Mouse (Mus musculus): ENCODE data around the gene Tmem230.
"Not testable (repeated sequence)": the region's sequence is repeated elsewhere in the genome, so short reads cannot be mapped to it uniquely, and the experiment has no call there.

Gene Tmem230

GRCm38 (mm10) chr2:132247539-132248313 is at the start of gene Tmem230:
TSS of gene Tmem230 (minus strand) at chr2:132247807.
- DNase-seq (ENCODE audit: low read depth, low spot score) = peak; percentile 98

DNA sequence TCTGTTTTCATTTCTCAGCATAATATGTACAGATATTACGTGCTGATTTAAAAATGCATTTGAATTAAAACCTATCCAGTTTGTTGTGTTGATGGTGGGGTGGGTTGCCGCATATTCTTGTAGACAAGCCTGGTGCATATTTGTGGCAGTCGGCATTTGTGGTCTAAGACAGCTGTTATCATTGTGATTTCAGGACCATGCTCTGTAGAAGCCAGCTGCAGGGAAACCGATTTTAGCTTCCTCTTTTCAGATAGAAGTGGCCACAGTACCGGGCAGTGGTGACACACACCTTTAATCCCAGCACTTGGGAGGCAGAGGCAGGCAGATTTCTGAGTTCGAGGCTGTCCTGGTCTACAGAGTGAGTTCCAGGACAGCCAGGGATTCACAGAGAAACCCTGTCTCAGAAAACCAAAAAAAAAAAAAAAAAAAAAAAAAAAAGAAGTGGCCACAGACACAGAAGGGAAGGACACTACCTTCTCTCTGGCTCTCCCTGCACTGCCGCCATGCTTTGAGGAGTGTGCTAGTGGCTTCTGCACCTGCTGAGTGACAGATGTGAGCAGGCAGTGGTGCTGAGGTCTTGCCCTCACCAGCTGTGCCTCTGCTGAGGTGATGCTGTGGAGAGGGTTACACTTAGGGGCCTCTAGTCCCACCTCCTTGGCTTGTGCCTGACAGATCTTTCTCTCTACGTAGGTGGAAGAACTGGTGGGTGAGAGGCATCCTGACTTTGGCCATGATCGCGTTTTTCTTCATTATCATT is 46.3 kb upstream of the Tmem230 start:
- no peak for DNase-seq (ENCODE audit: low read depth, low spot score)

DNA sequence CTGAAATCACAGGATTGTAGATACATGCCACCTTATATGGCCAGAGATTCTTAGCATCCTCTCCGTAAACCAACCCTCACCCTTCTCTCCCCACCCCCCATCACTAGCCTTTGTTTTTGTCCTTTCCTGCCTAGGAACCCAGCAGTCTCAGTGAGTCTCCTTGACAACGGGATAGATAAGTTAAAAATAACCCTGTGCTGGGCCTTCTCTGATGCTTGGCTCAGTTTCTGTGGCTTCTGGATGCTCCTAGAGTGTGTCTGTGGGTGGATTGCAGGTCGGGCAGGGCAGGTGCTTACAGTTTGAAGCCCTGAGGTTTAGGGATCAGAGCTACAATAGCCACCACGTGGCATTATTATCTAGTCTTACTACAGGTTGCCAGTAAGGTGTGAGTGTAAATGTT is 44.5 kb upstream of the Tmem230 start:
- peak; percentile 28 for DNase-seq (ENCODE audit: low read depth, low spot score)

DNA sequence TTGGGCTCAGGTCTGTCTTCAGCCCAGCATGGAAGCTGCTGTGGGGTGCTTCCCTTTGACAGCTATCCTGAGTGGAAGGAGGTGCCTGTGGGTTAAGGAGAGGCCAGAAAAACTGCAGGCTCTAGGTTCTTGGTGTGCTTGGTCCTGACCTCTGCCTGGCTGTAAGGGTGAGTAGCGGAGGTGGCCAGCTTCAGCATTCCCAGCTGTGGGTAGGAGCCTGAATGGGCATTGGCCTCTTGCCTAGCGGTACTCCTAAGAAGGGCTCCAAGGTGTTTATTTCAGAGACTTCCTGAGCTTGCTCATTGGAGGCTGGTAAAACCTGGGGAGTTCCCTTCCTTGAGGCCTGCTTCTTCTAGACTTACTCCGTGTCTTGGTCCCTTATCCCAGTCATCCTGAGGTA is 43.7 kb upstream of the Tmem230 start:
- DNase-seq (ENCODE audit: low read depth, low spot score) = no peak

GRCm38 (mm10) chr2:132290808-132291207 is 43.2 kb upstream of the Tmem230 start:
- DNase-seq (ENCODE audit: low read depth, low spot score) = no peak

- DNase-seq (ENCODE audit: low read depth, low spot score) = not testable (repeated sequence)
Measured at GRCm38 (mm10) chr2:132289213-132289612, 41.6 kb upstream of the Tmem230 start.

DNA sequence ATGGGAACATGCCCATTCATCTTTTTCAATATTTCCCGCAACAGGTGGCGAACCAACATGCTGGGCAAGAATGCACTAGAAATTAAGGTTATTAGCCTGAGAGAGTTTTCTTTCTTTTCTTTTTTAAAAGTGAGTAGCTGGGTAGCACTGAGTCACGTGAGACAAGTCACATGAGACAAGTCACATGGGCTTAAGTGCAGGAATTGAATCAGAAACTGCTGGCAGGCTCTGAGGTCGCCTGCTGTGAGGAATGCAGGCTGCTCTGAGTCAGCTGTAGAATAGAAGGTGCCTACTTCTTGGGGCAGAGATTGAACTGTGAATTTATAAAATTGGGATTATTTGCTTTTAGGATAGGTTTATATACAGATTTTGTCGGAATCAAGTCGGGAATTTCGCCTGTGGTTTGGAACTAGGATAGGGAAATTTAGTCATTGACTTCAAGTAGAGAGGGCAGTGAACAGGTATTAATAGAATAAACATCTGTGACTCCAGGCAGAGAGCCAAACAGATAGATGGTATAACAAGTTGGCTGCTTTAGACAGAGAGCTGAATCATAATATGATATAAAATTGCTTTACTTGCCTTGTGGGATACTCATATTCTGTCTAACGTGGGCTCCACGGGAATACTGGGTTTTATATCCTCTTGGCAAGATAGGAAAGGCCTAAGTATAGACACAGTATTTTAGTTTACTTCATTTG is 38.9 kb upstream of the Tmem230 start:
- DNase-seq (ENCODE audit: low read depth, low spot score) = no peak

GRCm38 (mm10) chr2:132285722-132286121 is 38.1 kb upstream of the Tmem230 start:
- DNase-seq (ENCODE audit: low read depth, low spot score) = not testable (repeated sequence)

DNA sequence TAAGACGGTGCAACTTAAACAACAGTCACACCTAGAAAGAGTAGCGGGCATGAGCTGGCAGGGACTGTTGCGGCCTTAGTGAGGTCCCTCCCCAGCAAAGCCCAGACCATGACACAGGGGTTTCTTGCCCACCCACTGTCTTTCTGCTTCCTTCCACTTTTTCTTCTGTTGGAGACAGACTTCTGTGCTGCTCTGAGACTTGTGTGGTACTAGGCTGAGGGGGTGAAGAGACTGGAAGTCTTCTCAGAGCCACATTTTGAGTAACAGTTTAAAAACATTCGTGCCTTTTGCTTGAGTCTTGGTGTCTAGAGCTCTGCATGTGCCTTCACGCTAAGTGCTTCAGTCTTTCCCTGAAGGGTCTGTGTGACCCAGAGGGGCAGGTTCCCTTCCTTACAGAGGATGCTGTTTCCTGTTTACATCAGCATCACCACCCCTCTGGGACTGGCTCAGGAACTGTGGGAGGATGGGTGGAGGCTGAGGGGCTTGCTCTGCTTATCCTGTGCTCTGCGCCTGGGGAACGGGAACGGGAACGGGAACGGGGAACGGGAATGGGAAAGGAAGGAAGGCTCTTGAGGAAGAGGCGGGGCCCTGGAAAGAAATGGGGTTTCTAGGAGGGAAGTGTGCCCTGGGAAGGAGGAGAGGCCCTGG is 37.0 kb upstream of the Tmem230 start:
- DNase-seq (ENCODE audit: low read depth, low spot score) = no peak

DNA sequence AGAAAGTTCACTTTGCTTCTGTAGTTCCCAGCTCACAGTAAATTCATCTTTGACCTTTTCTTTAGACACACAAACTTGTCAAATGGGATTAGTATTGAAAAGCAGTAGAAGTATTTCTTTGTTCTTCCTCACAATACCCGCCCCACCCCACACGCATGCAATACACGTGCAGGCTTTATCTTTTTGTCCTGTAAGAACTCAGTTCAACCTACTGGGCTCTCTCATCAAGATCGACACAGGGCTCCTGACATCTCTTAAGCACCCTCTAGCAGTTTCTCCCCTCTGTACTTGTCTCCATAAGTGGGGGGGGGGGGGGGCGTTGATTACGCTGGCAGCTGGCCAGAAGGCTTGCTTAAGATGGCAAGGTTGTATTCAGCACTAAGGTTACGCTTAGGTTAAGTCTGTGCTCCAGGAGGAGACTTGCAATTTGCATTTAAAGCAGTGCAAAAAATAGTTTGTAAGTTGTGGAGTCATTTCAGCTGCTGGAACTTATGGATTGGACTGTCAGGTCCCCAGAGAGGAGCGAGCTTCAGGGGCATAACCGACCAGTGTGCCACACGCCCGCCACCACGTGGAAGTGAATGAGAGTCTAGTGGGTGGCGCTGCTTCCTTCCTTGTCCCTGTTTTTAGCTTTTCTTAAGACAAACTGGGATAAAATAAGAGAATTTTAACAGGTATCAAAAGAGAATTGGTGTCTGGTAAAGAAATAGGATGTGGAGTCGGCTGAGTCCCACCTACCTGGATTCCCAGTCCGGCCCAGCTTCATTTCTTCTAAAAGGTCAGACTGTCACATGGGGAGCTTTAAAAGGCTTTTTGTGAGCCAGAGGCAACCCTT is 35.8 kb upstream of the Tmem230 start:
- no peak for DNase-seq (ENCODE audit: low read depth, low spot score)

DNA sequence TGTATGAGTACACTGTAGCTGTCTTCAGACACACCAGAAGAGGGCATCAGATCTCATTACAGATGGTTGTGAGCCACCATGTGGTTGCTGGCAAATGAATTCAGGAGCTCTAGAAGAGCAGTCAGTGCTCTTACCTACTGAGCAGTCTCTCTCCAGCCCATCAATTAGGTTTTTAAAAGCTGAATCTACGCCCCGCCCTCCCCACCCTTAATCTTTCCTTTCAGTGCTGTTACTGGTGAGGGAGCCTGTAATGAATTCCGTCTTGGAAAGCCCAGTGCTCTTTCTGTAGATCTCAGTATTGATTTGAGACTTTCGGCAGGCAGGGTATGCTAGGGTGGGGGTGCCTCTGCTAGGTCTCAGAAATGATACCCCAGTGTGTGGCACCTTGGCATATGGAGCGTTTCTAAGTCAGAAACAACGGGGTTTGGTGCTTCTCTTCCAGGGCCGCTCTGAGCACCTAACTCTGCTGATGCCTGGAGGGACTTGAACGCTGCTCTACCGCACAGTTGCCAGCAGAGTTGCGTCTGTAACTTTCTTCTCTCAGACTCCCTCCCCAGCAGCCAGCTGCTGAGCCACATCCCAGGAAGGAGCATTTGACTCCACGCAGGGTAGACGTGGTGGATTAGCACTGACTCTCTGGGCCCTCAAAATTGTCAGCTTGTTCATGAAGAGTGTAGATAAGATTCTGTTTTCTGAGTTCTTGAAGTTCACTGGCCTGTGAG is 35.0 kb upstream of the Tmem230 start:
- DNase-seq (ENCODE audit: low read depth, low spot score) = no peak

- DNase-seq (ENCODE audit: low read depth, low spot score) = peak; percentile 57
Measured at GRCm38 (mm10) chr2:132281560-132282452, 34.2 kb upstream of the Tmem230 start.

- no peak for DNase-seq (ENCODE audit: low read depth, low spot score)
Measured at GRCm38 (mm10) chr2:132280518-132281120, 33.0 kb upstream of the Tmem230 start.

- DNase-seq (ENCODE audit: low read depth, low spot score) = no peak
Measured at GRCm38 (mm10) chr2:132279978-132280377, 32.4 kb upstream of the Tmem230 start.

DNA sequence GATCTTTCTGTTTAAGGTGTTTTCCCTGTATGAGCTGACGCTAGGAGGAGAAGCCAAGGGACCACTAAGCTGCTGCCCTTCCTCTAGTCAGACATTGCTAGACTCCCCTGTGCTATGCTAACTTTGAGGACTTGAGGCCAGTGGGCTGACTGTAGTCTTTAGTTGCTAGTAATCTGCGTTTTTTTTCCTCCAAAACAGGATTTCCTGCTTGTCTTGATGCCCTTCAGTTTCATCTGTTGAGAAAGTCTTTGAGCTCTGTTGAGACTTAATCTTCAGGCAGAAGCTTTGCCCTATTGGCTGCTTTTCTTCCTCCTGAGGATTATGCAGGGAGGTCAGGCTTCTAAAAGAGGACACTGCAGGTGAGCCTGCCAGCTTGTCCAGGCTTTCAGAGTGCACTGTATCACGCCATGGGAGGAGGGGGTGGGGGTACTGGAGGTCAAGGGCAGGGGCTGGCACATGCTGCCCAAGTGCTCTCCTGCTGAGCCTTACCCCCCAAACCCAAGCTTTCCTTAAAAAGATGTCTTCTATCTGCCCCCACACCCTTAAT is 31.8 kb upstream of the Tmem230 start:
- DNase-seq (ENCODE audit: low read depth, low spot score) = peak; percentile 22

DNA sequence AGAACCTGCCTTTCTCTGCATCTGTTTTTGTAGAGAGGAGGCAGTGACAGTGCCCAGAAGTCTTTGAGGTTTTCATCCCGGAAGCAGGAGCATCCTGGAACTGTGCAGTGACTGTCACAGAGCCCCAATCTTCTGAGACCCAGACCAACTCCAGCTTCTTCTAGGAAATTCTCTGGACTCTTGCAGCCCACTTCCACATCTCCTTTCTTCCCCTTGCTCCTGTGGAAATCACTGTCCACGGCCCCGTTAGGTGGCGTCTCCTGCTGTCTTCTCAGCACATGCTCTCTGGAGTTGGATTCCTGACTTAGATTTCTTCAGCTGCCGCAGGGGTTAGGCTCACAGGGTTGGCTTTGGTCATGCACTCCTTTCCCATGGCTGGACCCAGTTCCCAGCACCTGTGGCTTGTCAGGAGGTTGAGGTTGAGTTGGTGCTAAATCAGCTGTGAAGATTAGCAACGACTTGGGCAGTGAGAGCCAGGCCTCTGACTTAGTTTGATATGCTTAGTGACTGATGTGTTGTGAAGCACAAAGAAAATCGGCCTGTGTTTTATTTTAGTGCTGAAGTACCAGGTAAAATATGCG is 30.8 kb upstream of the Tmem230 start:
- no peak for DNase-seq (ENCODE audit: low read depth, low spot score)

DNA sequence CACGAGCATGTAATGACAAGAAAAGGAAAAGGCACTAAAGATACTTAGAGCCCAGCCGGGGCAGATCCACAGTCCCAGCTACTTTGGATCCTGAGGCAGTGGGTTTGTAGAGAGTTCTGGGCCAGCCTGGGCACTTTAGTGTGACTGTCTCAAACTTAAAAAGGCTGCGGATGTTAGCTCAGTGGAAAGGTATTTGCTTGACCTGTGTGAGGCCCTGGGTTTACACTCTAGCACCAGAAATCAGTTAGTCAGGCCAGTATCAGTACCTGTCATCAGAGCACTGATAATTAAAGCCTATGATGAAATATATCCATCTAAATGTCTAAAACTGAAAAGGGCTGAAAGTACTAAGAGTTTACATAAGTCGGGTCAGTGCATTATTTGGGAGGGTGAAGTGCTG is 28.6 kb upstream of the Tmem230 start:
- DNase-seq (ENCODE audit: low read depth, low spot score) = no peak

GRCm38 (mm10) chr2:132275527-132275926 is 27.9 kb upstream of the Tmem230 start:
- no peak for DNase-seq (ENCODE audit: low read depth, low spot score)

Measured in CD4-positive helper T cell, adult 2 months (primary cell).